Mouse (Mus musculus) limb, embryonic 10.5 days (tissue): ENCODE results near the gene Hoxb8. TPM values are rescaled to one million over a fixed set of nuclear protein-coding genes. Genes with fewer than 3 reads are reported as not detected.

Source experiments
- DNase-seq: peaks from one replicate; pipeline ENCODE4 v3.0.0-alpha.2; 2017; ENCODE audit warnings: low spot score
- H3K27ac ChIP-seq: fragments of 300-500 bp; sonication (generic); 2 replicates; pipeline ENCODE4 v1.5.1; 2016; ENCODE audit warnings: mild to moderate bottlenecking
- H3K27me3 ChIP-seq: fragments of 300-500 bp; sonication (generic); 2 replicates; pipeline ENCODE4 v1.6.1; 2016; ENCODE audit warnings: low read depth, mild to moderate bottlenecking; ENCODE audit not compliant: poor library complexity, severe bottlenecking
- H3K36me3 ChIP-seq: fragments of 300-500 bp; sonication (generic); 2 replicates; pipeline ENCODE4 v1.6.1; 2016; ENCODE audit warnings: mild to moderate bottlenecking, moderate library complexity
- H3K4me1 ChIP-seq: fragments of 300-500 bp; sonication (generic); 2 replicates; pipeline ENCODE4 v1.6.1; 2016
- H3K4me3 ChIP-seq: fragments of 300-500 bp; sonication (generic); 2 replicates; pipeline ENCODE4 v1.5.1; 2016; ENCODE audit warnings: mild to moderate bottlenecking, moderate library complexity
- H3K9me3 ChIP-seq: fragments of 300-500 bp; sonication (generic); replicated peaks from 2 replicates; pipeline ENCODE4 v1.6.1; 2016; ENCODE audit warnings: mild to moderate bottlenecking
- WGBS: fragments of 180-500 bp; shearing (Covaris S2); methylation state at CpG from one replicate; pipeline ENCODE4 v1.1.7; 2016; 5-methylcytosine and 5-hydroxymethylcytosine counted together
- microRNA counts: library from miRNA; unstranded; fragments of <30 nt; microRNA quantifications from one replicate; lab custom pipeline; 2017
- microRNA-seq: library from miRNA; unstranded; fragments of <30 nt; microRNA quantifications from one replicate; pipeline ENCODE4, GENCODE M21; 2017
- polyA plus RNA-seq: library from polyadenylated mRNA; unstranded; fragments of >200 nt; fragmentation: Nextera tagmentation; extraction: Ambion mirVana; gene quantifications from 2 replicates; pipeline ENCODE4 v1.2.1, GENCODE M21; 2016

Hoxb8 gene
- polyA plus RNA-seq, 1 experiment from 2014 or later: 0.95 TPM

DNA sequence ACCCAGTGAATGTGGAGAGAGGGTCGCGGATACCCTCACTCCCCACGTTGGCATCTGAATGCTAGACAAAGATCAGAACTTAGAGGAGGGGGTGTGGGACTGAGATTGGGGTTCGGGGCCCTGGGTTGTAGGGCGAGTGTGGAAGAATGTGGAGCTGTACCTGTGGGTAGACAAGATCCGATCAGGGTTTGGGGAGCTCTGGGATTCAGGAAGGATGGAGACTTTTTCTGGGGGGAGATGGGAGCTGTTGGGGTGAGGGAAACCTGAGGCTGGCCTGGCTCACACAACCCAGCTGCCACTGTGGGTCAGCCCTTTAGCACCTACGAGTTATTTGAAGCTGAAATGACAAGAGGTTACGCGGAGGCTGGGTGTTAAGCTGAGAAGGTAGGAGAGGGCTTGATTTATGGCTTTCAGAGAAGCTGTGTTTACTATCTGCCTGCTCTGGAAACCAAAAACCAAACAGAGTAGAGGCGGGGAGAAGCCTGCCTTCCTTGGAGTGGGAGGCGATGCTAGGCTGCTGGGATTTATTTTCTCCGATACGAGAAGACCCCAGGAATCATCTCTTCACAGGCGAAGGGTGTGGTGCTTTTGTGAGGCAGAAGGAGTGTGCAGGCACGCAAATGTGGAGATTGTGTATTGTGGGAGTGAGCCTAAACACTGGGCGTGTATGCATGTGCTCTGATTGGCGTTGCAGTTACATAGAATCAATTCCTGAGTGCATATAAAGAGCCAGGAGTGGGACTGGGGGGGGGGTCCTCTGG lies 51.7 kb downstream of the Hoxb8 start:
- Histone ChIP-seq H3K27ac (peak overlapping the region; percentile 95), H3K4me3 (peak overlapping the region; percentile 65), H3K9me3 (no peaks in the 10 kb centered on the region), H3K4me1 (peaks cover 98% of the 10 kb centered on the region), H3K27me3 (peaks cover 100% of the 10 kb centered on the region), H3K36me3 (no peaks in the 10 kb centered on the region)
- WGBS: 3% methylated on average over 17 of the region's 17 CpGs
- DNase-seq: no peak

- no peaks in the 10 kb centered on the region for H3K36me3 ChIP-seq
- peak overlapping the region; percentile 65 for H3K4me3 ChIP-seq
- peaks cover 97% of the 10 kb centered on the region for H3K4me1 ChIP-seq
- peaks cover 100% of the 10 kb centered on the region for H3K27me3 ChIP-seq
- no peaks in the 10 kb centered on the region for H3K9me3 ChIP-seq
- no peak for DNase-seq
- peak overlapping the region; percentile 95 for H3K27ac ChIP-seq
- WGBS: 12% methylated on average over 2 of the region's 2 CpGs
These were observed 52.3 kb downstream of the Hoxb8 start for GRCm38 (mm10) chr11:96334002-96334364.

MicroRNAs encoded within 50 kb of the gene (microRNA counts, 519-probe panel; counts per million panel counts)
- microRNA mmu-miR-10a (lab: Ali Mortazavi, UCI) (6,243 counts per million, percentile 94 among the panel's probes with 10 or more counts), microRNA mmu-miR-196a (lab: Ali Mortazavi, UCI) (6,819 counts per million, percentile 96 among the panel's probes with 10 or more counts)

Small RNA genes within 50 kb of the gene (microRNA-seq; reads per million reads assigned to microRNA genes)
- gene Mir10a (44,594 reads per million, percentile 99 among the genes with 10 or more reads in this experiment), gene Mir196a-1 (39.3 reads per million, percentile 37 among the genes with 10 or more reads in this experiment)

Other genes starting within 250 kb of the Hoxb8 start
- gene Snf8, start 247.0 kb upstream of the Hoxb8 start, polyA plus RNA-seq: 108 TPM in 2 replicates
- 37.5 and 38.3 TPM in 2 replicates for gene Ube2z, start 216.5 kb upstream of the Hoxb8 start, polyA plus RNA-seq
- 569 and 674 TPM in 2 replicates for gene Atp5g1, start 206.2 kb upstream of the Hoxb8 start, polyA plus RNA-seq
- gene Calcoco2, start 169.9 kb upstream of the Hoxb8 start, polyA plus RNA-seq: not detected in 2 replicates
- not detected in 2 replicates for gene Ttll6, start 148.1 kb upstream of the Hoxb8 start, polyA plus RNA-seq
- gene Hoxb13, start 87.6 kb upstream of the Hoxb8 start, polyA plus RNA-seq: not detected in 2 replicates
- 3.4 and 3.8 TPM in 2 replicates for gene Hoxb9, start 10.4 kb upstream of the Hoxb8 start, polyA plus RNA-seq
- 7.1 and 10.2 TPM in 2 replicates for gene Hoxb7, start 4.7 kb downstream of the Hoxb8 start, polyA plus RNA-seq
- gene Hoxb6, start 10.6 kb downstream of the Hoxb8 start, polyA plus RNA-seq: 6.1 and 7.9 TPM in 2 replicates
- gene Hoxb5, start 21.4 kb downstream of the Hoxb8 start, polyA plus RNA-seq: 5.5 and 5.9 TPM in 2 replicates
- gene Hoxb4, start 36.4 kb downstream of the Hoxb8 start, polyA plus RNA-seq: 0.89 and 1.2 TPM in 2 replicates
- 0.76 and 1.0 TPM in 2 replicates for gene Hoxb3, start 41.4 kb downstream of the Hoxb8 start, polyA plus RNA-seq
- gene Hoxb2, start 68.6 kb downstream of the Hoxb8 start, polyA plus RNA-seq: 11.3 and 13.5 TPM in 2 replicates
- gene Hoxb1, start 83.8 kb downstream of the Hoxb8 start, polyA plus RNA-seq: 0.78 and 0.83 TPM in 2 replicates
- 0.13 TPM in 1 of 2 replicates, not detected in the other for gene Skap1, start 182.7 kb downstream of the Hoxb8 start, polyA plus RNA-seq